Mouse (Mus musculus) embryonic facial prominence, embryonic 14.5 days (tissue): ENCODE measurements around the gene Ggt5. TPM values are rescaled to one million over a fixed set of nuclear protein-coding genes. Genes with fewer than 3 reads are reported as not detected.

Source experiments
- ATAC-seq: fragments of 200-750 bp; cut with Nextera tagmentation; 2 replicates; pipeline ENCODE4 v1.8.0; 2017; ENCODE audit warnings: low read depth, moderate number of reproducible peaks, moderate TSS enrichment
- DNase-seq: peaks from one replicate; pipeline ENCODE4 v3.0.0-alpha.2; 2015; ENCODE audit warnings: low spot score
- H3K27ac ChIP-seq: fragments of 300-500 bp; sonication (generic); replicated peaks from 2 replicates; pipeline ENCODE4 v1.5.1; 2014; ENCODE audit warnings: low read depth, mild to moderate bottlenecking, low read length, moderate library complexity
- H3K27me3 ChIP-seq: fragments of 300-500 bp; sonication (generic); replicated peaks from 2 replicates; pipeline ENCODE4 v1.6.1; 2014; ENCODE audit warnings: low read length; ENCODE audit not compliant: control insufficient read depth, insufficient read depth
- H3K36me3 ChIP-seq: fragments of 300-500 bp; sonication (generic); 2 replicates; pipeline ENCODE4 v1.6.1; 2014; ENCODE audit warnings: low read length, mixed read lengths; ENCODE audit not compliant: control insufficient read depth, insufficient read depth
- H3K4me1 ChIP-seq: fragments of 300-500 bp; sonication (generic); 2 replicates; pipeline ENCODE4 v1.6.1; 2014; ENCODE audit warnings: antibody characterized with exemption, low read length; ENCODE audit not compliant: control insufficient read depth, insufficient read depth
- H3K4me2 ChIP-seq: fragments of 300-500 bp; sonication (generic); 2 replicates; pipeline ENCODE4 v1.6.1; 2014; ENCODE audit warnings: low read depth, mild to moderate bottlenecking, low read length, moderate library complexity, mixed read lengths
- H3K4me3 ChIP-seq: fragments of 300-500 bp; sonication (generic); 2 replicates; pipeline ENCODE4 v1.5.1; 2014; ENCODE audit warnings: low read depth, mild to moderate bottlenecking, low read length
- H3K9ac ChIP-seq: fragments of 300-500 bp; sonication (generic); 2 replicates; pipeline ENCODE4 v1.6.1; 2014; ENCODE audit warnings: low read depth, mild to moderate bottlenecking, low read length, moderate library complexity, mixed read lengths
- H3K9me3 ChIP-seq: fragments of 300-500 bp; sonication (generic); 2 replicates; pipeline ENCODE4 v1.6.1; 2016; ENCODE audit warnings: low read length; ENCODE audit not compliant: control insufficient read depth
- WGBS: fragments of 180-500 bp; shearing (Covaris S2); extraction: QIAGEN DNeasy Blood & Tissue Kit; methylation state at CpG from one replicate; pipeline ENCODE4 v1.1.7; 2014; 5-methylcytosine and 5-hydroxymethylcytosine counted together
- polyA plus RNA-seq: library from polyadenylated mRNA; unstranded; fragments of >200 nt; fragmentation: Nextera tagmentation; extraction: Ambion mirVana; gene quantifications from 2 replicates; pipeline ENCODE4 v1.2.1, GENCODE M21; 2014

The Ggt5 gene
- polyA plus RNA-seq: 3.1 and 3.9 TPM in 2 replicates

DNA sequence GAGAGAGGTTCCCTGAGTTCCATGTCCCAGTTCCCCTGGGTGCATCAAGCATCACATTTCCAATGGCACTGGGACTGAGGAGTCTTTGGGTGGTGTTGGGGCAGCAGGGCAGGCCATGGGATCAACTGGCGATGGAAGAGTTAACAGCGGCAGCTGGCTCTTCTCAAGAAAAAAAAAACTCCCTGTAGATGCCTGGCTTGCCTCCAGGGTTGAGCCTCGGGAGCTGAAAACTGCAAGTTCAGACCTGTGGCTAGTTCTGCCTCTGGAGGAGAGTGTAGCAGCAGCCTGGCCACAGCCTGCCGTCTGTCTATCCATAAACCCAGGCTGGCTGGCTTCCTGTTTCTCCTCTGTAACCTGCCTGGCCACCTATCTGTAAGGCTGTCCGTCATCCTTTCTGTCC is at the start of gene Ggt5:
TSS of gene Ggt5 (plus strand) at position 212 of the 400 bp plus-strand sequence.
- Histone ChIP-seq H3K9ac (peak within 1 kb of the TSS; percentile 52), H3K27me3 (no peaks in the 10 kb centered on the region), H3K36me3 (no peaks in the 10 kb centered on the region), H3K27ac (peak within 1 kb of the TSS; percentile 58; the same call in 1 of the 2 replicates), H3K4me2 (peak within 1 kb of the TSS; percentile 27; the same call in 1 of the 2 replicates), H3K4me3 (0 out of 2 replicates have a peak within 1 kb of the TSS, but pooled peaks have one; percentile 3), H3K4me1 (peaks cover 13% of the 10 kb centered on the region), H3K9me3 (no peaks in the 10 kb centered on the region)
- DNase-seq (peak; percentile 89), ATAC-seq (no peak)
- WGBS: 19% methylated on average over 5 of the region's 5 CpGs

DNA sequence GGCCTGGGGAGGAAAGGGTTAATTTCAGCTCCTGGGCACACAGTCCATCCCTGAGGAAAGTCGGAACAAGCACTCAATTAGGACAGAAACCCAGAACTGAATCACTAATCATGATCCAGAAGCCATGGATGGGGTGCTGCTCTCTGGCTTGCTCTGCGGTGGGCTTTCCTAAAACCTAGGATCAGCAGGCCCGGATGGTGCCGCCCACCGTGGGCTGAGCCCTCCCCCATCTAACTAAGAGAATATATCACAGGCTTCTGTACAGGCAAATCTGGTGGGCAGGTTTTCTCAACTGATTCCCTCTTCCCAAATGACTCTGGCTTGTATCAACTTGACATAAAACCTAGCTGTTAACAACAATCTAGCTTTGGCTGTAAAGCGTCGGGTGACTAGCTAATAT is 41.2 kb upstream of the Ggt5 start:
- Histone ChIP-seq H3K4me1 (0 out of 2 replicates have a peak, but pooled peaks cover 3% of the 10 kb centered on the region), H3K4me3 (no peak overlapping the region), H3K4me2 (no peak overlapping the region), H3K36me3 (no peaks in the 10 kb centered on the region), H3K27me3 (no peaks in the 10 kb centered on the region), H3K9me3 (peaks cover 11% of the 10 kb centered on the region; the same call in 1 of the 2 replicates), H3K27ac (no peak overlapping the region), H3K9ac (no peak overlapping the region)
- DNase-seq (no peak), ATAC-seq (no peak)
- WGBS: 63% methylated on average over 7 of the region's 7 CpGs

DNA sequence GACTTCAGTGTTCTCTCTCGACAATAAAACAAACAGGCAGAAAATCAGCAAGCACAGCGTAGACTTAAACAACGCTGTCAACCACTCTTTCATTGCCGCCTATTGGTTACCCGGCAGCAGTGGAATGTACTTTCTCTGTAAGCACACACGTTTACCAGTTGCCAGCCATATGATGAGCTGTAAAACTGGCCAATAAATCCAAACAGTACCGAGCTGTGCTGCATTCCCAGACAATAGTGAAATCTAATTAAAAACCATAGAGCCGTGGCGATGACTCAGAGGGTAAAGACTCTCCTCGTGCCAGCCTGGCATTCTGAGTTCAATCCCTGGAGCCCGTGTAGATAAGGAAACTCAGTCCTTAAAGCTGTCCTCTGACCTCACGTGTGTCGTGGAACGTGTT is 40.7 kb upstream of the Ggt5 start:
- H3K27ac ChIP-seq: no peak overlapping the region; the same call in 1 of the 2 replicates
- no peak overlapping the region for H3K4me2 ChIP-seq
- H3K4me3 ChIP-seq: no peak overlapping the region

DNA sequence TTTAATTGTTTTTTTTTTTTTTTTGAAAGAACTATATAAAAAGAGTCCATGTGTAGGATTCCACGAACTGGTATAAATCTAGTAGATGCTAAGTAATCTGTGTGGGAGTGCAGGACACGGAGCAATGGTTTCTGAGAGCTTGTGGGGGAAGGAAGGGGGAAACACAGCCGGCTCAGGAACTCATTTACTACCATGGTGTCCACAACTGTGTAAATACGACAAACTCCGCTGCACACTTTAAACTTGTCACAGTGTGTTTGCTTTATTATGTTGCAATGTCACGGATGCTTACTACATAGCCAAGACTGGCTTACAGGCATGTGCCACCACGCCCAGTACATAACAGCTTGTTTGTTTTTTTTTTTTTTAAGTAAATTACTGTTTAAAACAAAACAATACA is 39.3 kb upstream of the Ggt5 start:
- Histone ChIP-seq H3K4me3 (no peak overlapping the region), H3K27ac (no peak overlapping the region), H3K4me2 (no peak overlapping the region), H3K27me3 (no peaks in the 10 kb centered on the region), H3K36me3 (no peaks in the 10 kb centered on the region), H3K4me1 (0 out of 2 replicates have a peak, but pooled peaks cover 3% of the 10 kb centered on the region), H3K9ac (no peak overlapping the region), H3K9me3 (0 out of 2 replicates have a peak, but pooled peaks cover 2% of the 10 kb centered on the region)
- no peak for DNase-seq
- 73% methylated on average over 7 of the region's 7 CpGs for WGBS
- ATAC-seq: no peak

More for the DNA sequence above, 40.7 kb upstream of the Ggt5 start:
- Histone ChIP-seq H3K27me3 (no peaks in the 10 kb centered on the region), H3K9ac (no peak overlapping the region), H3K4me1 (0 out of 2 replicates have a peak, but pooled peaks cover 3% of the 10 kb centered on the region), H3K36me3 (no peaks in the 10 kb centered on the region), H3K9me3 (peaks cover 11% of the 10 kb centered on the region; the same call in 1 of the 2 replicates)
- 65% methylated on average over 14 of the region's 14 CpGs for WGBS
- no peak for ATAC-seq
- peak; percentile 42 for DNase-seq

DNA sequence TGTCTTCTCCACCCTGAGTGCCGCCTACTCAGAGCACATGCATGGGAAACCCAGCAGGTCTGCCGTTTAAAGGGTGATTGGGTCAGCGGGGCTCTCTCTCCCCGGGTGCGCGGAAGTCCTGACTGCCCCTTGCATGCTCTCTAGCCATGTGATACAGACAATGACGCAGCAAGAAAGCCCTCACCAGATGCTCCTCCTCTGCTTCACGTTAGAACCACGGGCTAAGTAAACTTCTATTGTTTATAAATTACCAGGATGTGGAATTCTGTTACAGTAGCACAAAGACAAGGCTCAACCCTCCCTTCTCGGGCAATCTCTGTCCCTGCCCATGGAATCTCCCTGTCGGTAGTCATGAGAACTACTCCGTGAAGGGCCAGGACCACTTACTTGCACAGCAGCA is 38.0 kb upstream of the Ggt5 start:
- H3K27me3 ChIP-seq: no peaks in the 10 kb centered on the region
- peaks cover 10% of the 10 kb centered on the region for H3K4me1 ChIP-seq
- no peak overlapping the region for H3K4me2 ChIP-seq
- 56% methylated on average over 12 of the region's 12 CpGs for WGBS
- no peak for DNase-seq
- no peaks in the 10 kb centered on the region for H3K9me3 ChIP-seq
- H3K27ac ChIP-seq: no peak overlapping the region
- H3K36me3 ChIP-seq: no peaks in the 10 kb centered on the region
- H3K4me3 ChIP-seq: no peak overlapping the region
- no peak overlapping the region for H3K9ac ChIP-seq
- no peak for ATAC-seq

DNA sequence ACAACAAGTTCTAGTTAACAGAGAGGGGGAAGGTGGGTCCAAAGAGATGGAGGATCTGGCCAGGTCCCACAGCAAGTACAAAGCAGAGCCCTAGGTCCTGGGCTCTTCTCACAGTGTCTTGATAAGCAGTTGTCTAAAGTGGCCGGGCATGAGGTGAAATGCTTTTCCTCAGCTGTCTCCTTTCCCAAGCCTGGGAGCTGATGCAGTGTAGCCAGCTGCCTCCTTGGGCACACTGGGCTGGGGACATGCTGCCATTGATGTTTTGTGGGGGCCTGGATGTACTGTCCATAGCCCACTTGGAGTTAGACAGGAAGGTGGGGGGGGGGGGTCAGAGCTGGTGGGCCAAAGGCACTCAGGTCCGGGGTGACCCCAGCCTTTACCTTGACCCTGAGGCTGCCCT is 37.0 kb upstream of the Ggt5 start:
- Histone ChIP-seq H3K4me1 (peaks cover 17% of the 10 kb centered on the region), H3K27ac (no peak overlapping the region), H3K4me2 (no peak overlapping the region), H3K9me3 (no peaks in the 10 kb centered on the region), H3K27me3 (no peaks in the 10 kb centered on the region), H3K9ac (no peak overlapping the region), H3K4me3 (no peak overlapping the region), H3K36me3 (no peaks in the 10 kb centered on the region)
- no peak for DNase-seq
- no peak for ATAC-seq
- 68% methylated on average over 2 of the region's 2 CpGs for WGBS

DNA sequence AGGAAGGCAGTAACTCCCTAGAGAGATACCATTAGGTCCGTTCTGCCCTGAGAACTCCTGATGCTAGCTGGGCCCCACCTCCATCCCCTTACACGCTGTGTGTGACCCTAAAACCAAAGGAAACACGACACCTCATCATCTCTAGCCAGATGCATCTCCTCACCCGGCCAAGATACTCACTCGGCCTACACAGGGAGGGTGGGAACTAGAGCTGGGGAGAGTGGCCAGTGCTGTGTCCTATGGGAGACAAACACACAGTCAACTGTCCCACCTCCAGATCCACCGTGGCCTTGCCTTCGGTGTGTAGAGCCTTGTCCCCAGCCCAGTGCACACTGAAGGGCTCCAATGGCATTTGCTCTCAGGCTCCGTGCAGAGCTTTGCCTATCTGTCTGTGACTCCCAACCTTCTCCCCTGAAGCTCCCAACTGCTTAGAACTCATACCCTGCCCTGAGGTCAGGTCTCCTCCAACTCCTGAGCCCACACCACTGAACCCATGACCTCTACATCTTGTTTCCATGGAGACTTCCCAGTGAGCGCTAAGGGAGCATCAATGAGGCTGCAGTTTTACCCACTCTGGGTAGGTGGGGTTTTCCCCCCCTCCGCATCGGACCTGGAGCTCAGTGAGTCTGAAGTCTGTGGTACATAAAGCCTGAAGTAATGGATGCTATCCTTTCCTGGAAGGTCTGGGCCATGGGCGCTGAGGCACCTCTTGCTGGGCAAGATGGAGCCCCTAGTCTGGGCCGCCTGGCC is 36.3 kb upstream of the Ggt5 start:
- Histone ChIP-seq H3K4me3 (no peak overlapping the region), H3K9ac (no peak overlapping the region), H3K27me3 (no peaks in the 10 kb centered on the region), H3K9me3 (no peaks in the 10 kb centered on the region), H3K27ac (no peak overlapping the region), H3K4me1 (peaks cover 16% of the 10 kb centered on the region), H3K36me3 (no peaks in the 10 kb centered on the region), H3K4me2 (no peak overlapping the region)
- DNase-seq (no peak), ATAC-seq (no peak)
- 68% methylated on average over 13 of the region's 13 CpGs for WGBS

DNA sequence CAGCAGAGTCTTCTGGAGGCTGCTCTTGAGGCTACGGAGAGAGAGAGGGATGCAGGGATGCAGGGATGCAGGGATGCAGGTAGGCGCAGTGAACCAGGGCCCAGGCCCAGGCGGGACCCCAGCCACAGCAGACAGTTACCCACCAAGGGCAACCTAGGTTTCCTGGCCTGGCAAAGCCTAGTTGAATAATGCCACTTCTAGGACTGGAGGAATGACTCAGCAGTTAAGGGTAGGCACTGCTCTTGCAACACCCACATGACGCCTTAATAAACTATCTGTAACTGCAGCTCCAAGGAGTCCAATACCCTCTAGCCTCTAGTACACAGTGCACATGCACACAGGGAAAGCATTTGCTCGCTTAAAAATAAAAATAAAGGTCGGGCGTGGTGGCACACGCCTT is 35.0 kb upstream of the Ggt5 start:
- Histone ChIP-seq H3K27ac (no peak overlapping the region), H3K9me3 (no peaks in the 10 kb centered on the region), H3K9ac (no peak overlapping the region), H3K4me3 (no peak overlapping the region), H3K4me2 (no peak overlapping the region), H3K36me3 (no peaks in the 10 kb centered on the region), H3K27me3 (no peaks in the 10 kb centered on the region; the same call in 1 of the 2 replicates), H3K4me1 (peaks cover 24% of the 10 kb centered on the region)
- ATAC-seq: no peak
- 89% methylated on average over 8 of the region's 8 CpGs for WGBS
- DNase-seq: no peak

DNA sequence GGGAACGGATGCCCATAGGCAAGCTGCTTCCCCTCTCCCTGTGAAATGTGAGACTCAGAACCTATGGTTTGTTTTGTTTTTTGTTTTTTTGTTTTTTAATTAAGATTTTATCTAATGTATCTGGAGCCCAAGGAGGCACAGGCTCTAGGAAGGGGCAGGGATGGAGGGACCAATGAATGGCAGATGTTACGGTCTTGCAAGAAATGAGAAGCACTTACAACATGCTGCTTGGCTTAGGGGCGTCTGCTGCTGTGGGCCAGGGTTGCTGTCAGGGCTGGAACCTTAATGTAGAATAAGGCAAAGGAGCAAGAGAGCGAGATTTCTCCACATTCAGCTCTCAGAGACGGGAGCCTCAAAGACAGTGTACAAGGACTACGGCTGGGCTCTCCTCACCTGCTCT is 33.6 kb upstream of the Ggt5 start:
- Histone ChIP-seq H3K4me3 (no peak overlapping the region), H3K9me3 (no peaks in the 10 kb centered on the region), H3K36me3 (no peaks in the 10 kb centered on the region), H3K4me2 (no peak overlapping the region), H3K27me3 (peaks cover 6% of the 10 kb centered on the region), H3K9ac (no peak overlapping the region), H3K4me1 (peaks cover 32% of the 10 kb centered on the region), H3K27ac (peak overlapping the region; percentile 39; the same call in 1 of the 2 replicates)
- DNase-seq (no peak), ATAC-seq (no peak)
- 55% methylated on average over 6 of the region's 6 CpGs for WGBS
